Mouse (Mus musculus) embryonic fibroblast, embryonic 13.5 days (primary cell): ENCODE measurements around the gene Col26a1. TPM values are rescaled to one million over a fixed set of nuclear protein-coding genes. Genes with fewer than 3 reads are reported as not detected.
A peak's percentile ranks its signal among the peaks of the same experiment; 100 is the strongest.

Experiments
- H3K27ac ChIP-seq: 2 replicates; pipeline ENCODE4 v1.5.1; 2012; ENCODE audit warnings: low read length, control low read depth, inconsistent platforms; ENCODE audit not compliant: insufficient read depth
- H3K4me1 ChIP-seq: 2 replicates; pipeline ENCODE4 v1.6.1; 2011; ENCODE audit warnings: low read length; ENCODE audit not compliant: control insufficient read depth, insufficient read depth
- H3K4me3 ChIP-seq: 2 replicates; pipeline ENCODE4 v1.5.1; 2011; ENCODE audit warnings: mild to moderate bottlenecking, control low read depth, low read length; ENCODE audit not compliant: insufficient read depth
- CTCF ChIP-seq: IDR thresholded peaks from 2 replicates; pipeline ENCODE4 v1.5.1; 2011; ENCODE audit warnings: mild to moderate bottlenecking, control low read depth, low read length, moderate library complexity, borderline replicate concordance; ENCODE audit not compliant: insufficient read depth
- POLR2A ChIP-seq: IDR thresholded peaks from 2 replicates; pipeline ENCODE4 v1.6.1; 2011; ENCODE audit warnings: low read depth, mild to moderate bottlenecking, control low read depth, low read length, moderate library complexity
- polyA plus RNA-seq: library from polyadenylated mRNA; stranded (reverse); fragments of >200 nt; gene quantifications from 2 replicates; pipeline ENCODE4 v1.2.4, GENCODE M21; 2011; ENCODE audit warnings: low read depth; ENCODE audit not compliant: missing spikeins, insufficient read length

The Col26a1 gene
- polyA plus RNA-seq, 1 experiment: 4.4 TPM

- no peak overlapping the region for H3K4me3 ChIP-seq
- TF ChIP-seq POLR2A (no peak), CTCF (no peak)
- no peak overlapping the region for H3K27ac ChIP-seq
- H3K4me1 ChIP-seq: no peaks in the 10 kb centered on the region
These were observed 165.5 kb downstream of the Col26a1 start for GRCm38 (mm10) chr5:136717573-136717854.

- H3K27ac ChIP-seq: no peak overlapping the region
- no peaks in the 10 kb centered on the region for H3K4me1 ChIP-seq
- TF ChIP-seq CTCF (no peak), POLR2A (no peak)
- H3K4me3 ChIP-seq: no peak overlapping the region
These were observed 166.1 kb downstream of the Col26a1 start for GRCm38 (mm10) chr5:136716696-136717572.

GRCm38 (mm10) chr5:136714879-136715278, 168.1 kb downstream of the Col26a1 start:
- H3K27ac ChIP-seq: no peak overlapping the region
- H3K4me1 ChIP-seq: no peaks in the 10 kb centered on the region
- no peak overlapping the region for H3K4me3 ChIP-seq
- no peak for TF ChIP-seq POLR2A
- TF ChIP-seq CTCF: 0 out of 2 replicates have a peak, but pooled peaks have one; percentile 27

GRCm38 (mm10) chr5:136714232-136714875, 168.7 kb downstream of the Col26a1 start:
- TF ChIP-seq CTCF (no peak), POLR2A (no peak)
- no peak overlapping the region for H3K27ac ChIP-seq
- H3K4me1 ChIP-seq: no peaks in the 10 kb centered on the region
- H3K4me3 ChIP-seq: no peak overlapping the region

- TF ChIP-seq CTCF: no peak
- no peak for TF ChIP-seq POLR2A
- no peak overlapping the region for H3K27ac ChIP-seq
- H3K4me1 ChIP-seq: no peaks in the 10 kb centered on the region
- no peak overlapping the region for H3K4me3 ChIP-seq
These were observed 172.3 kb downstream of the Col26a1 start for GRCm38 (mm10) chr5:136710742-136711141.

- Histone ChIP-seq H3K27ac (no peak overlapping the region), H3K4me3 (no peak overlapping the region), H3K4me1 (no peaks in the 10 kb centered on the region)
- TF ChIP-seq CTCF (no peak), POLR2A (no peak)
These were observed 174.9 kb downstream of the Col26a1 start for GRCm38 (mm10) chr5:136708116-136708515.

GRCm38 (mm10) chr5:136706803-136707202, 176.2 kb downstream of the Col26a1 start:
- no peaks in the 10 kb centered on the region for H3K4me1 ChIP-seq
- TF ChIP-seq POLR2A (no peak), CTCF (peak; percentile 72)
- H3K27ac ChIP-seq: no peak overlapping the region
- H3K4me3 ChIP-seq: no peak overlapping the region

GRCm38 (mm10) chr5:136705532-136705931, 177.5 kb downstream of the Col26a1 start:
- TF ChIP-seq POLR2A (no peak), CTCF (no peak)
- Histone ChIP-seq H3K4me1 (no peaks in the 10 kb centered on the region), H3K4me3 (no peak overlapping the region), H3K27ac (no peak overlapping the region)

GRCm38 (mm10) chr5:136704151-136704550, 178.9 kb downstream of the Col26a1 start:
- TF ChIP-seq CTCF (no peak), POLR2A (no peak)
- H3K4me3 ChIP-seq: no peak overlapping the region
- H3K4me1 ChIP-seq: no peaks in the 10 kb centered on the region
- H3K27ac ChIP-seq: no peak overlapping the region

- no peaks in the 10 kb centered on the region for H3K4me1 ChIP-seq
- no peak overlapping the region for H3K4me3 ChIP-seq
- no peak for TF ChIP-seq CTCF
- no peak for TF ChIP-seq POLR2A
- H3K27ac ChIP-seq: no peak overlapping the region
These were observed 179.3 kb downstream of the Col26a1 start for GRCm38 (mm10) chr5:136703751-136704150.
